Mouse (Mus musculus): ENCODE data around the gene Dip2b. TPM values are rescaled to one million over a fixed set of nuclear protein-coding genes. Genes with fewer than 3 reads are reported as not detected.

Dip2b gene
- polyA plus RNA-seq, 1 experiment = 40.4 TPM

GRCm38 (mm10) chr15:100143091-100143801, 104.8 kb downstream of the Dip2b start:
- 53% methylated on average over 11 of the region's 11 CpGs for WGBS
- H3K4me1 ChIP-seq (ENCODE audit: control insufficient read depth, insufficient read depth, low read length) = peaks cover 21% of the 10 kb centered on the region
- TF ChIP-seq POLR2A (IDR thresholded peaks at IDR 0.05; ENCODE audit: borderline replicate concordance, insufficient read depth, low read length) (no peak), CTCF (IDR thresholded peaks at IDR 0.05; ENCODE audit: borderline replicate concordance, insufficient read depth, low read depth, low read length) (no peak)
- no peak overlapping the region for H3K4me3 ChIP-seq (replicated peaks; ENCODE audit: insufficient read depth, low read depth, low read length)
- H3K27ac ChIP-seq (ENCODE audit: insufficient read depth, low read length) = no peak overlapping the region
- no peaks in the 10 kb centered on the region for H3K27me3 ChIP-seq (ENCODE audit: control insufficient read depth, insufficient read depth, low read length)
- peak in 1 of 2 experiments; percentile 46 for DNase-seq

- DNase-seq = no peak
- TF ChIP-seq POLR2A (IDR thresholded peaks at IDR 0.05; ENCODE audit: borderline replicate concordance, insufficient read depth, low read length) (no peak), CTCF (IDR thresholded peaks at IDR 0.05; ENCODE audit: borderline replicate concordance, insufficient read depth, low read depth, low read length) (no peak)
- peak overlapping the region; percentile 35; the same call in 1 of the 2 replicates for H3K27ac ChIP-seq (ENCODE audit: insufficient read depth, low read length)
These were observed 106.7 kb downstream of the Dip2b start for GRCm38 (mm10) chr15:100144854-100145824.

GRCm38 (mm10) chr15:100145917-100146316, 107.5 kb downstream of the Dip2b start:
- H3K4me1 ChIP-seq (ENCODE audit: control insufficient read depth, insufficient read depth, low read length) = peaks cover 24% of the 10 kb centered on the region
- H3K27me3 ChIP-seq (ENCODE audit: control insufficient read depth, insufficient read depth, low read length) = no peaks in the 10 kb centered on the region
- no peak for DNase-seq
- no peak overlapping the region for H3K4me3 ChIP-seq (replicated peaks; ENCODE audit: insufficient read depth, low read depth, low read length)
- H3K27ac ChIP-seq (ENCODE audit: insufficient read depth, low read length) = no peak overlapping the region
- 55% methylated on average over 3 of the region's 3 CpGs for WGBS
- TF ChIP-seq POLR2A (IDR thresholded peaks at IDR 0.05; ENCODE audit: borderline replicate concordance, insufficient read depth, low read length) (no peak), CTCF (IDR thresholded peaks at IDR 0.05; ENCODE audit: borderline replicate concordance, insufficient read depth, low read depth, low read length) (no peak)

More at GRCm38 (mm10) chr15:100144854-100145824, 106.7 kb downstream of the Dip2b start:
- WGBS = 45% methylated on average over 15 of the region's 15 CpGs
- no peaks in the 10 kb centered on the region for H3K27me3 ChIP-seq (ENCODE audit: control insufficient read depth, insufficient read depth, low read length)
- H3K4me1 ChIP-seq (ENCODE audit: control insufficient read depth, insufficient read depth, low read length) = peaks cover 21% of the 10 kb centered on the region
- no peak overlapping the region for H3K4me3 ChIP-seq (replicated peaks; ENCODE audit: insufficient read depth, low read depth, low read length)

GRCm38 (mm10) chr15:100150593-100150992, 112.1 kb downstream of the Dip2b start:
- Histone ChIP-seq H3K4me3 (replicated peaks; ENCODE audit: insufficient read depth, low read depth, low read length) (no peak overlapping the region), H3K27me3 (ENCODE audit: control insufficient read depth, insufficient read depth, low read length) (no peaks in the 10 kb centered on the region), H3K4me1 (ENCODE audit: control insufficient read depth, insufficient read depth, low read length) (peaks cover 10% of the 10 kb centered on the region; the same call in 1 of the 2 replicates), H3K27ac (ENCODE audit: insufficient read depth, low read length) (no peak overlapping the region)
- TF ChIP-seq CTCF (IDR thresholded peaks at IDR 0.05; ENCODE audit: borderline replicate concordance, insufficient read depth, low read depth, low read length) (no peak), POLR2A (IDR thresholded peaks at IDR 0.05; ENCODE audit: borderline replicate concordance, insufficient read depth, low read length) (no peak)
- WGBS = 48% methylated on average over 4 of the region's 4 CpGs
- DNase-seq = no peak

GRCm38 (mm10) chr15:100152321-100152720, 113.9 kb downstream of the Dip2b start:
- no peaks in the 10 kb centered on the region for H3K27me3 ChIP-seq (ENCODE audit: control insufficient read depth, insufficient read depth, low read length)
- WGBS = 97% methylated on average over 3 of the region's 3 CpGs
- H3K27ac ChIP-seq (ENCODE audit: insufficient read depth, low read length) = no peak overlapping the region
- TF ChIP-seq CTCF (IDR thresholded peaks at IDR 0.05; ENCODE audit: borderline replicate concordance, insufficient read depth, low read depth, low read length) (no peak), POLR2A (IDR thresholded peaks at IDR 0.05; ENCODE audit: borderline replicate concordance, insufficient read depth, low read length) (no peak)
- no peak overlapping the region for H3K4me3 ChIP-seq (replicated peaks; ENCODE audit: insufficient read depth, low read depth, low read length)
- 0 out of 2 replicates have a peak, but pooled peaks cover 3% of the 10 kb centered on the region for H3K4me1 ChIP-seq (ENCODE audit: control insufficient read depth, insufficient read depth, low read length)
- DNase-seq = no peak

- TF ChIP-seq CTCF (IDR thresholded peaks at IDR 0.05; ENCODE audit: borderline replicate concordance, insufficient read depth, low read depth, low read length) = no peak
- no peak for TF ChIP-seq POLR2A (IDR thresholded peaks at IDR 0.05; ENCODE audit: borderline replicate concordance, insufficient read depth, low read length)
- 63% methylated on average over 3 of the region's 3 CpGs for WGBS
- no peak for DNase-seq
- Histone ChIP-seq H3K27me3 (ENCODE audit: control insufficient read depth, insufficient read depth, low read length) (no peaks in the 10 kb centered on the region), H3K27ac (ENCODE audit: insufficient read depth, low read length) (no peak overlapping the region), H3K4me1 (ENCODE audit: control insufficient read depth, insufficient read depth, low read length) (0 out of 2 replicates have a peak, but pooled peaks cover 3% of the 10 kb centered on the region), H3K4me3 (replicated peaks; ENCODE audit: insufficient read depth, low read depth, low read length) (no peak overlapping the region)
These were observed 114.6 kb downstream of the Dip2b start for GRCm38 (mm10) chr15:100153024-100153423.

GRCm38 (mm10) chr15:100156095-100156707, 117.7 kb downstream of the Dip2b start:
- no peak for TF ChIP-seq POLR2A (IDR thresholded peaks at IDR 0.05; ENCODE audit: borderline replicate concordance, insufficient read depth, low read length)
- no peak for TF ChIP-seq CTCF (IDR thresholded peaks at IDR 0.05; ENCODE audit: borderline replicate concordance, insufficient read depth, low read depth, low read length)
- WGBS = 75% methylated on average over 4 of the region's 4 CpGs
- Histone ChIP-seq H3K27ac (ENCODE audit: insufficient read depth, low read length) (no peak overlapping the region), H3K27me3 (ENCODE audit: control insufficient read depth, insufficient read depth, low read length) (no peaks in the 10 kb centered on the region), H3K4me3 (replicated peaks; ENCODE audit: insufficient read depth, low read depth, low read length) (no peak overlapping the region), H3K4me1 (ENCODE audit: control insufficient read depth, insufficient read depth, low read length) (peaks cover 3% of the 10 kb centered on the region; the same call in 1 of the 2 replicates)
- DNase-seq = no peak
